Mouse (Mus musculus) kidney, adult 2 months (tissue): ENCODE data around the gene Otud7a. TPM values are rescaled to one million over a fixed set of nuclear protein-coding genes. Genes with fewer than 3 reads are reported as not detected.

Experiments used
- DNase-seq: peaks from one replicate; pipeline ENCODE4 v3.0.0; 2021
- H3K27ac ChIP-seq: fragments of 200-500 bp; 2 replicates; pipeline ENCODE4 v1.5.1; 2012; ENCODE audit warnings: low read depth, low read length, control low read depth, inconsistent platforms; ENCODE audit not compliant: insufficient read depth
- H3K27me3 ChIP-seq: fragments of 200-500 bp; replicated peaks from 2 replicates; pipeline ENCODE4 v1.6.1; 2012; ENCODE audit warnings: mild to moderate bottlenecking, moderate library complexity, low read length, inconsistent platforms; ENCODE audit not compliant: control insufficient read depth, insufficient read depth
- H3K36me3 ChIP-seq: fragments of 200-500 bp; 2 replicates; pipeline ENCODE4 v1.6.1; 2012; ENCODE audit warnings: mild to moderate bottlenecking, moderate library complexity, low read length, inconsistent platforms; ENCODE audit not compliant: control insufficient read depth, insufficient read depth
- H3K4me1 ChIP-seq: fragments of 200-500 bp; 2 replicates; pipeline ENCODE4 v1.6.1; 2011; ENCODE audit warnings: low read length; ENCODE audit not compliant: control insufficient read depth, insufficient read depth
- H3K4me3 ChIP-seq: fragments of 200-500 bp; 2 replicates; pipeline ENCODE4 v1.5.1; 2011; ENCODE audit warnings: mild to moderate bottlenecking, low read depth, low read length, control low read depth; ENCODE audit not compliant: insufficient read depth
- CTCF ChIP-seq: fragments of 200-500 bp; conservative IDR thresholded peaks from 2 replicates; pipeline ENCODE4 v1.5.1; 2011; ENCODE audit warnings: low read depth, mild to moderate bottlenecking, control low read depth, low read length, moderate library complexity, mixed read lengths; ENCODE audit not compliant: insufficient read depth, insufficient read length
- POLR2A ChIP-seq: fragments of 200-500 bp; IDR thresholded peaks from one replicate; pipeline ENCODE4 v1.6.1; 2011; ENCODE audit warnings: low read depth, low read length, control low read depth
- WGBS: fragments of 180-500 bp; shearing (Covaris S2); methylation state at CpG from one replicate; pipeline ENCODE4 v1.1.7; 2018; 5-methylcytosine and 5-hydroxymethylcytosine counted together
- polyA plus RNA-seq: library from polyadenylated mRNA; depleted of rRNA; stranded (reverse); fragments of >200 nt; gene quantifications from 2 replicates; pipeline ENCODE4 v1.2.3, GENCODE M21; 2012

Otud7a gene
- polyA plus RNA-seq, 1 experiment = 0.08 TPM

GRCm38 (mm10) chr7:63725040-63725729 lies 280.6 kb downstream of the Otud7a start:
- TF ChIP-seq CTCF (no peak), POLR2A (no peak)
- no peak overlapping the region for H3K4me3 ChIP-seq
- no peaks in the 10 kb centered on the region for H3K4me1 ChIP-seq
- H3K27ac ChIP-seq = no peak overlapping the region
- no peaks in the 10 kb centered on the region for H3K36me3 ChIP-seq
- H3K27me3 ChIP-seq = no peaks in the 10 kb centered on the region
- no peak for DNase-seq
- 68% methylated on average over 6 of the region's 6 CpGs for WGBS

DNA sequence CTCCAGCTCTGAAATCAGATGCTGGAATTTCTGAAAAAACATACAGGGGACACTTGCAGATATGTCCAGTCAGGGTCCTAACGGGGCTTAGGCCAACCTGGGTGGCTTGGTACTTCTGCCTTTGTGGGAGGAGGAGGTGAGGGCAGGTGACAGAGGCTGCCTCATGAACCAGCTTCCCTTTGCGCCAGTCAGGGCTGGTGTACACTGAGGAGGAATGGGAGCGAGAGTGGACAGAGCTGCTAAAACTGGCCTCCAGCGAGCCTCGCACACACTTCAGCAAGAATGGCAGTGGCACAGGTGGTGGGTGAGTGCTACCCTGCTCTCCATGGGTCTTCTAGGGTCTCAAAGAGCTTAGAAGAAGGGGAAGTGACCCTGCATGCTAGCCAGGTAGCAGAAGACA lies 285.1 kb downstream of the Otud7a start:
- DNase-seq = no peak
- H3K4me3 ChIP-seq = no peak overlapping the region
- TF ChIP-seq POLR2A (no peak), CTCF (no peak)
- H3K36me3 ChIP-seq = no peaks in the 10 kb centered on the region
- no peaks in the 10 kb centered on the region for H3K27me3 ChIP-seq
- no peak overlapping the region for H3K27ac ChIP-seq
- 89% methylated on average over 5 of the region's 5 CpGs for WGBS
- no peaks in the 10 kb centered on the region for H3K4me1 ChIP-seq

- Histone ChIP-seq H3K4me1 (no peaks in the 10 kb centered on the region), H3K27ac (no peak overlapping the region), H3K27me3 (no peaks in the 10 kb centered on the region), H3K4me3 (no peak overlapping the region), H3K36me3 (no peaks in the 10 kb centered on the region)
- DNase-seq = no peak
- TF ChIP-seq POLR2A = no peak
Observed at GRCm38 (mm10) chr7:63730012-63730411, 285.5 kb downstream of the Otud7a start.

GRCm38 (mm10) chr7:63737725-63738124 lies 293.2 kb downstream of the Otud7a start:
- Histone ChIP-seq H3K36me3 (no peaks in the 10 kb centered on the region), H3K27me3 (no peaks in the 10 kb centered on the region), H3K4me3 (no peak overlapping the region), H3K4me1 (no peaks in the 10 kb centered on the region), H3K27ac (no peak overlapping the region)
- DNase-seq = no peak
- peak; percentile 38 for TF ChIP-seq CTCF
- no peak for TF ChIP-seq POLR2A
- WGBS = 57% methylated on average over 4 of the region's 4 CpGs

DNA sequence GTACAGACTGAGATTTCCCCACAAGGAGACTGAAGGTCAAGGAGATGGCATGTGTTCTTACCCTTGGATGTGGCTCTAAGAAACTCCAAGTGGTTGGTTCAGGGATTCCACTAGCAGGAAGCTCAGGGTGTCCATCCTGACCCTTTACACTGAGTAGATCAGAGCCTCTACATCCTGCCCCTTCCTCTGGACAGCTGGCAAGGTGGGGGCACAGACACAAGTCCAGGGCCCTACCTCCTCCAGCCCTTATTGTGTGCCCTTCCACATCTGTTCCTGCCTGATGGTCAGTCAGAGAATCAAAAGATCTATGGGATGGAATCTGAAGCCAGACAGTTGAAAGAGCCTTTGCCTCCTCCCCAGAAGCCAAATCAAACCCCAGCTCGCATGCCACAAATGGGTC lies 293.6 kb downstream of the Otud7a start:
- TF ChIP-seq POLR2A = no peak
- TF ChIP-seq CTCF = no peak
- H3K4me1 ChIP-seq = no peaks in the 10 kb centered on the region
- no peak for DNase-seq
- no peaks in the 10 kb centered on the region for H3K27me3 ChIP-seq
- H3K4me3 ChIP-seq = no peak overlapping the region
- no peaks in the 10 kb centered on the region for H3K36me3 ChIP-seq
- no peak overlapping the region for H3K27ac ChIP-seq
- WGBS = 69% methylated on average over 1 of the region's 1 CpGs

GRCm38 (mm10) chr7:63743116-63743515 lies 298.6 kb downstream of the Otud7a start:
- Histone ChIP-seq H3K4me1 (no peaks in the 10 kb centered on the region), H3K27ac (no peak overlapping the region), H3K4me3 (no peak overlapping the region), H3K27me3 (no peaks in the 10 kb centered on the region), H3K36me3 (no peaks in the 10 kb centered on the region)
- WGBS = 97% methylated on average over 1 of the region's 1 CpGs
- DNase-seq = no peak
- no peak for TF ChIP-seq POLR2A
- no peak for TF ChIP-seq CTCF

DNA sequence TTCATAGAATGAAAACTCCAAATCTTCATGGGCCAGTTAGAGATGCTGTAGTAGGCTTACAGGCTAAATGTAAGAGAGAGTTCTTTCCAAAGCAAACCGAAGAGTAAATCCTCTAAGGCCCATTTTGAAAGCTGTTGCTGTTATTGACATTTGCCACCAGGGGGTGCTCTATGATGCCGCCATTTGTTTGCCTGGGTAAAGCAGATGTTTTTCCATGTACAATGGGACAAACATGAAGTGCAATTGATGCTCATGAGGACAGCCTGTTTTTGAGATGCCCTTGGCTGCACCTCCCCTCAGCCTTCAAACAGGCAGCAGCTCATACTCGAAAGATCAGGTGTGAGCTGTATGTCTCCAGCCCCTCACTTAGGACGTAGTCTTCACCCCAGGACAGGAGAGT lies 307.5 kb downstream of the Otud7a start:
- DNase-seq = peak; percentile 51
- no peaks in the 10 kb centered on the region for H3K27me3 ChIP-seq
- H3K36me3 ChIP-seq = no peaks in the 10 kb centered on the region
- no peaks in the 10 kb centered on the region for H3K4me1 ChIP-seq
- 43% methylated on average over 4 of the region's 4 CpGs for WGBS
- H3K27ac ChIP-seq = no peak overlapping the region
- TF ChIP-seq POLR2A = no peak
- peak; percentile 58 for TF ChIP-seq CTCF
- no peak overlapping the region for H3K4me3 ChIP-seq
